Mouse (Mus musculus) midbrain, embryonic 15.5 days (tissue): ENCODE results near the gene Exosc10. TPM values are rescaled to one million over a fixed set of nuclear protein-coding genes. Genes with fewer than 3 reads are reported as not detected.

Experiments used
- ATAC-seq: fragments of 200-750 bp; cut with Nextera tagmentation; replicated peaks from 2 replicates; pipeline ENCODE4 v1.8.0; 2017; ENCODE audit warnings: moderate TSS enrichment
- H3K27ac ChIP-seq: fragments of 300-500 bp; sonication (generic); 2 replicates; pipeline ENCODE4 v1.5.1; 2015; ENCODE audit warnings: mild to moderate bottlenecking, inconsistent platforms
- H3K27me3 ChIP-seq: fragments of 300-500 bp; sonication (generic); replicated peaks from 2 replicates; pipeline ENCODE4 v1.6.1; 2015; ENCODE audit warnings: inconsistent platforms
- H3K36me3 ChIP-seq: fragments of 300-500 bp; sonication (generic); replicated peaks from 2 replicates; pipeline ENCODE4 v1.6.1; 2015; ENCODE audit warnings: inconsistent platforms
- H3K4me1 ChIP-seq: fragments of 300-500 bp; sonication (generic); 2 replicates; pipeline ENCODE4 v1.6.1; 2015; ENCODE audit warnings: inconsistent platforms
- H3K4me2 ChIP-seq: fragments of 300-500 bp; sonication (generic); 2 replicates; pipeline ENCODE4 v1.6.1; 2015; ENCODE audit warnings: inconsistent platforms, mild to moderate bottlenecking, moderate library complexity
- H3K4me3 ChIP-seq: fragments of 300-500 bp; sonication (generic); 2 replicates; pipeline ENCODE4 v1.5.1; 2015; ENCODE audit warnings: mild to moderate bottlenecking, inconsistent platforms
- H3K9ac ChIP-seq: fragments of 300-500 bp; sonication (generic); 2 replicates; pipeline ENCODE4 v1.6.1; 2015; ENCODE audit warnings: mild to moderate bottlenecking, inconsistent platforms
- H3K9me3 ChIP-seq: fragments of 300-500 bp; sonication (generic); 2 replicates; pipeline ENCODE4 v1.6.1; 2016; ENCODE audit warnings: inconsistent platforms
- WGBS: fragments of 180-500 bp; shearing (Covaris S2); methylation state at CpG from one replicate; pipeline ENCODE4 v1.1.7; 2015; ENCODE audit warnings: mixed read lengths; 5-methylcytosine and 5-hydroxymethylcytosine counted together
- polyA plus RNA-seq: library from polyadenylated mRNA; unstranded; fragments of >200 nt; fragmentation: Nextera tagmentation; extraction: Ambion mirVana; gene quantifications from 2 replicates; pipeline ENCODE4 v1.2.1, GENCODE M21; 2015

Exosc10 gene
- 94.7 and 99.4 TPM in 2 replicates for polyA plus RNA-seq

- Histone ChIP-seq H3K4me2 (peak within 1 kb of the TSS; percentile 63), H3K27me3 (no peaks in the 10 kb centered on the region), H3K4me3 (peak within 1 kb of the TSS; percentile 97), H3K9ac (peak within 1 kb of the TSS; percentile 98), H3K4me1 (peaks cover 12% of the 10 kb centered on the region), H3K36me3 (peaks cover 59% of the 10 kb centered on the region), H3K27ac (peak within 1 kb of the TSS; percentile 97), H3K9me3 (no peaks in the 10 kb centered on the region)
- peak; percentile 95 for ATAC-seq
- under 1% methylated on average over 58 of the region's 63 CpGs for WGBS
Measured at GRCm38 (mm10) chr4:148558297-148559000, at the start of gene Exosc10. TSS of gene Exosc10 (plus strand) at chr4:148558429.

- Histone ChIP-seq H3K4me1 (no peaks in the 10 kb centered on the region; the same call in 1 of the 2 replicates), H3K4me3 (no peak overlapping the region), H3K4me2 (no peak overlapping the region), H3K36me3 (peaks cover 21% of the 10 kb centered on the region), H3K9ac (no peak overlapping the region), H3K9me3 (no peaks in the 10 kb centered on the region), H3K27ac (no peak overlapping the region), H3K27me3 (no peaks in the 10 kb centered on the region)
- WGBS = 87% methylated on average over 8 of the region's 8 CpGs
- ATAC-seq = no peak
Measured at GRCm38 (mm10) chr4:148509450-148510084, 48.7 kb upstream of the Exosc10 start.

- Histone ChIP-seq H3K4me3 (no peak overlapping the region), H3K9me3 (no peaks in the 10 kb centered on the region), H3K9ac (no peak overlapping the region), H3K27ac (no peak overlapping the region), H3K36me3 (peaks cover 29% of the 10 kb centered on the region), H3K4me1 (no peaks in the 10 kb centered on the region), H3K27me3 (no peaks in the 10 kb centered on the region), H3K4me2 (no peak overlapping the region)
- no peak for ATAC-seq
- WGBS = 92% methylated on average over 4 of the region's 4 CpGs
Measured at GRCm38 (mm10) chr4:148510691-148511090, 47.5 kb upstream of the Exosc10 start.

- no peaks in the 10 kb centered on the region for H3K9me3 ChIP-seq
- no peaks in the 10 kb centered on the region for H3K27me3 ChIP-seq
- H3K4me3 ChIP-seq = no peak overlapping the region
- H3K27ac ChIP-seq = no peak overlapping the region
- H3K4me1 ChIP-seq = no peaks in the 10 kb centered on the region
- no peak overlapping the region for H3K4me2 ChIP-seq
- H3K9ac ChIP-seq = no peak overlapping the region
- ATAC-seq = no peak
- peaks cover 32% of the 10 kb centered on the region for H3K36me3 ChIP-seq
- 95% methylated on average over 4 of the region's 4 CpGs for WGBS
Measured at GRCm38 (mm10) chr4:148511334-148511733, 46.9 kb upstream of the Exosc10 start.

- Histone ChIP-seq H3K27ac (no peak overlapping the region), H3K4me3 (no peak overlapping the region), H3K9ac (no peak overlapping the region), H3K4me2 (no peak overlapping the region), H3K4me1 (peaks cover 5% of the 10 kb centered on the region), H3K9me3 (no peaks in the 10 kb centered on the region), H3K36me3 (peaks cover 36% of the 10 kb centered on the region), H3K27me3 (no peaks in the 10 kb centered on the region)
- no peak for ATAC-seq
- WGBS = 73% methylated on average over 6 of the region's 6 CpGs
Measured at GRCm38 (mm10) chr4:148513021-148513559, 45.1 kb upstream of the Exosc10 start.

- peaks cover 31% of the 10 kb centered on the region for H3K36me3 ChIP-seq
- peaks cover 13% of the 10 kb centered on the region for H3K4me1 ChIP-seq
- H3K9me3 ChIP-seq = no peaks in the 10 kb centered on the region
- 87% methylated on average over 2 of the region's 2 CpGs for WGBS
- ATAC-seq = no peak
- H3K27me3 ChIP-seq = no peaks in the 10 kb centered on the region
- H3K27ac ChIP-seq = no peak overlapping the region
- H3K9ac ChIP-seq = no peak overlapping the region
- no peak overlapping the region for H3K4me2 ChIP-seq
- no peak overlapping the region for H3K4me3 ChIP-seq
Measured at GRCm38 (mm10) chr4:148515313-148515712, 42.9 kb upstream of the Exosc10 start.

GRCm38 (mm10) chr4:148517809-148518208, 40.4 kb upstream of the Exosc10 start:
- Histone ChIP-seq H3K36me3 (peaks cover 38% of the 10 kb centered on the region), H3K9ac (no peak overlapping the region), H3K27ac (peak overlapping the region; percentile 64), H3K27me3 (no peaks in the 10 kb centered on the region), H3K4me3 (no peak overlapping the region), H3K9me3 (no peaks in the 10 kb centered on the region), H3K4me1 (peaks cover 13% of the 10 kb centered on the region), H3K4me2 (no peak overlapping the region)
- WGBS = 37% methylated on average over 4 of the region's 4 CpGs
- 0 out of 2 replicates have a peak, but pooled peaks have one; percentile 17 for ATAC-seq

GRCm38 (mm10) chr4:148518235-148518795, 39.9 kb upstream of the Exosc10 start:
- Histone ChIP-seq H3K27ac (peak overlapping the region; percentile 64), H3K4me3 (no peak overlapping the region), H3K9ac (no peak overlapping the region), H3K9me3 (no peaks in the 10 kb centered on the region), H3K27me3 (no peaks in the 10 kb centered on the region), H3K36me3 (peaks cover 36% of the 10 kb centered on the region), H3K4me1 (peaks cover 13% of the 10 kb centered on the region), H3K4me2 (no peak overlapping the region)
- peak; percentile 72; the same call in 1 of the 2 replicates for ATAC-seq
- WGBS = 15% methylated on average over 5 of the region's 5 CpGs

- Histone ChIP-seq H3K27ac (no peak overlapping the region), H3K4me1 (peaks cover 3% of the 10 kb centered on the region), H3K4me3 (no peak overlapping the region), H3K27me3 (no peaks in the 10 kb centered on the region), H3K4me2 (no peak overlapping the region), H3K9ac (no peak overlapping the region), H3K9me3 (no peaks in the 10 kb centered on the region), H3K36me3 (peaks cover 46% of the 10 kb centered on the region)
- WGBS = 89% methylated on average over 7 of the region's 7 CpGs
- ATAC-seq = no peak
Measured at GRCm38 (mm10) chr4:148523538-148523937, 34.7 kb upstream of the Exosc10 start.

GRCm38 (mm10) chr4:148527158-148527910, 30.9 kb upstream of the Exosc10 start:
- Histone ChIP-seq H3K4me3 (no peak overlapping the region), H3K36me3 (peaks cover 64% of the 10 kb centered on the region), H3K4me2 (no peak overlapping the region), H3K27ac (no peak overlapping the region), H3K4me1 (no peaks in the 10 kb centered on the region), H3K9ac (no peak overlapping the region), H3K9me3 (no peaks in the 10 kb centered on the region), H3K27me3 (no peaks in the 10 kb centered on the region)
- ATAC-seq = no peak
- 93% methylated on average over 10 of the region's 10 CpGs for WGBS

GRCm38 (mm10) chr4:148530351-148530750, 27.9 kb upstream of the Exosc10 start:
- no peak overlapping the region for H3K4me3 ChIP-seq
- H3K9ac ChIP-seq = no peak overlapping the region
- H3K27ac ChIP-seq = no peak overlapping the region
- no peak overlapping the region for H3K4me2 ChIP-seq
- peaks cover 84% of the 10 kb centered on the region for H3K36me3 ChIP-seq
- no peaks in the 10 kb centered on the region for H3K27me3 ChIP-seq
- no peak for ATAC-seq
- no peaks in the 10 kb centered on the region for H3K9me3 ChIP-seq
- H3K4me1 ChIP-seq = no peaks in the 10 kb centered on the region
- WGBS = 97% methylated on average over 5 of the region's 5 CpGs

GRCm38 (mm10) chr4:148530778-148531177, 27.5 kb upstream of the Exosc10 start:
- Histone ChIP-seq H3K9ac (no peak overlapping the region), H3K4me1 (no peaks in the 10 kb centered on the region), H3K27ac (no peak overlapping the region), H3K36me3 (peaks cover 84% of the 10 kb centered on the region), H3K27me3 (no peaks in the 10 kb centered on the region), H3K9me3 (no peaks in the 10 kb centered on the region), H3K4me2 (no peak overlapping the region), H3K4me3 (no peak overlapping the region)
- no peak for ATAC-seq
- 94% methylated on average over 6 of the region's 6 CpGs for WGBS
